In genomic region chr19:5050047-5050905, GRCm38 (mm10) we compare ENCODE assay signal across 8 mouse cellular contexts. TPM values are rescaled to one million over a fixed set of nuclear protein-coding genes. Genes with fewer than 3 reads are reported as not detected.
DNase-seq lines count a peak whose midpoint lies in the region; ATAC-seq lines count a peak whose summit lies in the region.

Gene Rin1, plus strand, starts transcription at chr19:5050481.

- DNase-seq in ovary, adult 18-20 months (ENCODE audit: low spot score): peak; percentile 23
- DNase-seq in ovary, postnatal 14 days (ENCODE audit: low spot score): no peak
- DNase-seq in embryo, embryonic 9.5 days (ENCODE audit: extremely low spot score): peak; percentile 76
- peak; percentile 68 for DNase-seq in kidney, postnatal 10 days
- DNase-seq in liver, embryonic 13.5 days: no peak
- no peak for DNase-seq in thymus, postnatal 10 days (ENCODE audit: low spot score in 2 of 2)

- peaks cover 29% of the 10 kb centered on the region; the same call in 1 of the 2 replicates for H3K36me3 ChIP-seq in heart, embryonic 15.5 days
- H3K36me3 ChIP-seq in liver, embryonic 13.5 days: peaks cover 41% of the 10 kb centered on the region
- peaks cover 27% of the 10 kb centered on the region for H3K36me3 ChIP-seq in neural tube, embryonic 14.5 days (ENCODE audit: control insufficient read depth, insufficient read depth, low read length)

- peak within 1 kb of the TSS; percentile 51 for H3K4me2 ChIP-seq in heart, embryonic 15.5 days
- peak within 1 kb of the TSS; percentile 27; the same call in 1 of the 2 replicates for H3K4me2 ChIP-seq in liver, embryonic 13.5 days
- H3K4me2 ChIP-seq in neural tube, embryonic 14.5 days (ENCODE audit: low read depth, low read length): no peak within 1 kb of the TSS

- WGBS in heart, embryonic 15.5 days: 16% methylated on average over 14 of the region's 14 CpGs
- whole genome bisulfite sequencing in liver, embryonic 13.5 days (ENCODE audit: insufficient replicate concordance): 23% methylated on average over 14 of the region's 14 CpGs
- 21% methylated on average over 14 of the region's 14 CpGs for WGBS in neural tube, embryonic 14.5 days

- peaks cover 28% of the 10 kb centered on the region for H3K4me1 ChIP-seq in heart, embryonic 15.5 days (replicated peaks)
- H3K4me1 ChIP-seq in liver, embryonic 13.5 days (replicated peaks): peaks cover 9% of the 10 kb centered on the region
- H3K4me1 ChIP-seq in neural tube, embryonic 14.5 days (ENCODE audit: control insufficient read depth, insufficient read depth, low read length): no peaks in the 10 kb centered on the region

- peak within 1 kb of the TSS; percentile 21 for H3K9ac ChIP-seq in heart, embryonic 15.5 days
- H3K9ac ChIP-seq in liver, embryonic 13.5 days: no peak within 1 kb of the TSS
- peak within 1 kb of the TSS; percentile 21; the same call in 1 of the 2 replicates for H3K9ac ChIP-seq in neural tube, embryonic 14.5 days (replicated peaks; ENCODE audit: low read depth, low read length)

- peak within 1 kb of the TSS; percentile 13 for H3K27ac ChIP-seq in heart, embryonic 15.5 days
- no peak within 1 kb of the TSS for H3K27ac ChIP-seq in liver, embryonic 13.5 days
- no peak within 1 kb of the TSS for H3K27ac ChIP-seq in neural tube, embryonic 14.5 days (ENCODE audit: low read depth, low read length)

- no peaks in the 10 kb centered on the region for H3K9me3 ChIP-seq in heart, embryonic 15.5 days (replicated peaks)
- H3K9me3 ChIP-seq in liver, embryonic 13.5 days (replicated peaks): no peaks in the 10 kb centered on the region
- H3K9me3 ChIP-seq in neural tube, embryonic 14.5 days (ENCODE audit: control insufficient read depth, low read length): no peaks in the 10 kb centered on the region

- ATAC-seq in heart, embryonic 15.5 days (replicated peaks; ENCODE audit: insufficient number of reproducible peaks, insufficient read depth, low FRiP score, low read depth): peak; percentile 45
- ATAC-seq in liver, embryonic 13.5 days (ENCODE audit: low read depth): peak; percentile 25; the same call in 1 of the 2 replicates
- peak; percentile 29; the same call in 1 of the 2 replicates for ATAC-seq in neural tube, embryonic 14.5 days (ENCODE audit: low read depth)

- peak within 1 kb of the TSS; percentile 31 for H3K4me3 ChIP-seq in heart, embryonic 15.5 days
- H3K4me3 ChIP-seq in liver, embryonic 13.5 days (replicated peaks): peak within 1 kb of the TSS; percentile 20
- peak within 1 kb of the TSS; percentile 2; the same call in 1 of the 2 replicates for H3K4me3 ChIP-seq in neural tube, embryonic 14.5 days (ENCODE audit: low read depth, low read length)

- peaks cover 23% of the 10 kb centered on the region for H3K27me3 ChIP-seq in heart, embryonic 15.5 days
- peaks cover 49% of the 10 kb centered on the region for H3K27me3 ChIP-seq in liver, embryonic 13.5 days
- peaks cover 30% of the 10 kb centered on the region for H3K27me3 ChIP-seq in neural tube, embryonic 14.5 days (ENCODE audit: control insufficient read depth, insufficient read depth, low read length)

RNA-seq across cellular contexts. Expression of gene Rin1, which starts in this region (rescaled TPM):
- 1.9 and 3.3 TPM in 2 replicates for polyA plus RNA-seq in heart, embryonic 15.5 days (2015; fragmentation: Nextera tagmentation; extraction: Ambion mirVana)
- 0.33 and 0.36 TPM in 2 replicates for polyA plus RNA-seq in liver, embryonic 13.5 days (2015; fragmentation: Nextera tagmentation; extraction: Ambion mirVana)
- 0.62 and 0.86 TPM in 2 replicates for polyA plus RNA-seq in neural tube, embryonic 14.5 days (2014; fragmentation: Nextera tagmentation; extraction: Ambion mirVana)

Comparison
In these comparisons a context has a peak if more than half of its experiments do, and no peak if none do; other contexts are left out.
1. DNase-seq: peak in ovary, adult 18-20 months (single experiment), embryo, embryonic 9.5 days (single experiment) and kidney, postnatal 10 days (single experiment); none in ovary, postnatal 14 days (single experiment), liver, embryonic 13.5 days (single experiment) and thymus, postnatal 10 days (0 of 2).
2. Peak in ATAC-seq, H3K4me3 ChIP-seq and H3K4me2 ChIP-seq in liver, embryonic 13.5 days; RNA of the gene not detected or under 1 TPM.
3. Peak in ATAC-seq, H3K4me3 ChIP-seq and H3K9ac ChIP-seq in neural tube, embryonic 14.5 days; RNA of the gene not detected or under 1 TPM.
4. Peak in every context shown above with its lines, with median percentiles within 50 percentile points of each other: ATAC-seq and H3K4me3 ChIP-seq.